Mouse (Mus musculus): ENCODE data around the gene Styx.

Gene Styx

GRCm38 (mm10) chr14:45469446-45469845 is 118.6 kb downstream of the Styx start:
- no peak for DNase-seq (ENCODE audit: low spot score)

Data from MN1 (cell line).